Mouse (Mus musculus): Measurements from ENCODE around the gene Itih2. TPM values are rescaled to one million over a fixed set of nuclear protein-coding genes. Genes with fewer than 3 reads are reported as not detected.

Itih2 gene
- polyA plus RNA-seq, 1 experiment from 2014 or later = 0.12 TPM

- WGBS = 78% methylated on average over 8 of the region's 8 CpGs
- Histone ChIP-seq H3K36me3 (ENCODE audit: control insufficient read depth, insufficient read depth, low read length) (no peaks in the 10 kb centered on the region), H3K4me3 (ENCODE audit: low read depth, low read length) (no peak overlapping the region), H3K27ac (ENCODE audit: low read depth, low read length) (no peak overlapping the region), H3K27me3 (ENCODE audit: control insufficient read depth, insufficient read depth, low read length) (no peaks in the 10 kb centered on the region), H3K4me1 (replicated peaks; ENCODE audit: control insufficient read depth, insufficient read depth, low read length) (no peaks in the 10 kb centered on the region), H3K9ac (ENCODE audit: low read length) (no peak overlapping the region), H3K4me2 (ENCODE audit: low read depth, low read length, severe bottlenecking) (no peak overlapping the region), H3K9me3 (ENCODE audit: control insufficient read depth, low read length) (no peaks in the 10 kb centered on the region)
- ATAC-seq (replicated peaks; ENCODE audit: low FRiP score) (no peak), DNase-seq (ENCODE audit: low spot score) (no peak)
Measured at GRCm38 (mm10) chr2:10130341-10130990, 730 bp downstream of the Itih2 start.

- Histone ChIP-seq H3K27me3 (ENCODE audit: control insufficient read depth, insufficient read depth, low read length) (no peaks in the 10 kb centered on the region), H3K4me2 (ENCODE audit: low read depth, low read length, severe bottlenecking) (no peak overlapping the region), H3K27ac (ENCODE audit: low read depth, low read length) (no peak overlapping the region), H3K4me1 (replicated peaks; ENCODE audit: control insufficient read depth, insufficient read depth, low read length) (no peaks in the 10 kb centered on the region), H3K9me3 (ENCODE audit: control insufficient read depth, low read length) (no peaks in the 10 kb centered on the region), H3K9ac (ENCODE audit: low read length) (no peak overlapping the region), H3K36me3 (ENCODE audit: control insufficient read depth, insufficient read depth, low read length) (no peaks in the 10 kb centered on the region), H3K4me3 (ENCODE audit: low read depth, low read length) (no peak overlapping the region)
- no peak for ATAC-seq (replicated peaks; ENCODE audit: low FRiP score)
- whole genome bisulfite sequencing = 82% methylated on average over 4 of the region's 4 CpGs
- DNase-seq (ENCODE audit: low spot score) = no peak
Measured at GRCm38 (mm10) chr2:10128571-10128970, 2.6 kb downstream of the Itih2 start.

DNA sequence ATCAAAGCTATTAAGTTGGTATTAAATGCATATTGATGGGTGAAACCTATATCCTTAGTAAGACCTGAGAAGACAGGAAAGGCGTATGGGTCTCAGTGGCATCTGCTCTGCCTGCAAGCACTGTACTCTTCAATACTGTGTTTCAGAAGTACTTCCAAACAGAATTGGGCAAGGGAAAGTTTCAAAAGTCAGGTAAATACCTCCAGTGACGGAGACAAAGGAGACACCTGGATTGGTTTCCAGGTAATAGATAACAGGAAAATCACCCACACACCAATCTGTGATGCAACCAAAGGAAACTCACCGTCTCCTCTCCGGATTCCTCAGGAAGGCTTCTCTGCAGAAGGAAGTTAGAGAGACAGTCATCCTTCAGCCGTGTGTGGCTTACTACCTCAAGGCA lies 3.7 kb downstream of the Itih2 start:
- Histone ChIP-seq H3K27me3 (ENCODE audit: control insufficient read depth, insufficient read depth, low read length) (no peaks in the 10 kb centered on the region), H3K36me3 (ENCODE audit: control insufficient read depth, insufficient read depth, low read length) (no peaks in the 10 kb centered on the region), H3K4me3 (ENCODE audit: low read depth, low read length) (no peak overlapping the region), H3K4me1 (replicated peaks; ENCODE audit: control insufficient read depth, insufficient read depth, low read length) (no peaks in the 10 kb centered on the region), H3K4me2 (ENCODE audit: low read depth, low read length, severe bottlenecking) (no peak overlapping the region), H3K9me3 (ENCODE audit: control insufficient read depth, low read length) (no peaks in the 10 kb centered on the region), H3K27ac (ENCODE audit: low read depth, low read length) (no peak overlapping the region), H3K9ac (ENCODE audit: low read length) (no peak overlapping the region)
- ATAC-seq (replicated peaks; ENCODE audit: low FRiP score) (no peak), DNase-seq (ENCODE audit: low spot score) (no peak)
- WGBS = 90% methylated on average over 5 of the region's 5 CpGs

- 88% methylated on average over 4 of the region's 4 CpGs for WGBS
- no peaks in the 10 kb centered on the region for H3K36me3 ChIP-seq (ENCODE audit: control insufficient read depth, insufficient read depth, low read length)
- no peak overlapping the region for H3K9ac ChIP-seq (ENCODE audit: low read length)
- no peak overlapping the region for H3K27ac ChIP-seq (ENCODE audit: low read depth, low read length)
- no peaks in the 10 kb centered on the region for H3K4me1 ChIP-seq (replicated peaks; ENCODE audit: control insufficient read depth, insufficient read depth, low read length)
- no peak for DNase-seq (ENCODE audit: low spot score)
- H3K9me3 ChIP-seq (ENCODE audit: control insufficient read depth, low read length) = no peaks in the 10 kb centered on the region
- ATAC-seq (replicated peaks; ENCODE audit: low FRiP score) = no peak
- H3K27me3 ChIP-seq (ENCODE audit: control insufficient read depth, insufficient read depth, low read length) = no peaks in the 10 kb centered on the region
- H3K4me2 ChIP-seq (ENCODE audit: low read depth, low read length, severe bottlenecking) = no peak overlapping the region
- H3K4me3 ChIP-seq (ENCODE audit: low read depth, low read length) = no peak overlapping the region
Measured at GRCm38 (mm10) chr2:10126122-10126521, 5.1 kb downstream of the Itih2 start.

DNA sequence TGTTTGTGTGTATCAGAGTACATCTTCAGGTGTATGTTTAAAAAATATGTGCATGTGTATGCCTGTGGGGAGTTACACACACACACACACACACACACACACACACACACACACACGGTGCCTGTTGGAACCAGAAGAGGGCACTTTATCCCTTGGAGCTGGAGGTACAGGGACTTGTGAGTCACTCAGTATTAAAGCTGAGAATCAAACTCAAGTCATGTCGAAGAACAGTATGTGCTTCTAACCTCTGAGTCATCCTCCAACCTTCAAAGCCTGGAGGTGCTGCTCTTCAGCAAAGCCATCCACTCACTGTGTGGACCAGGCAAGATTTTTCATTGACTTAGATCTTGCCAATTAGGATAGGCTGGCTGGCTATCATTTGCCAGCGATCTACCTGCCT lies 9.4 kb downstream of the Itih2 start:
- H3K4me3 ChIP-seq (ENCODE audit: low read depth, low read length) = no peak overlapping the region
- H3K27ac ChIP-seq (ENCODE audit: low read depth, low read length) = no peak overlapping the region
- WGBS = 74% methylated on average over 3 of the region's 3 CpGs
- H3K4me1 ChIP-seq (replicated peaks; ENCODE audit: control insufficient read depth, insufficient read depth, low read length) = no peaks in the 10 kb centered on the region
- DNase-seq (ENCODE audit: low spot score) (no peak), ATAC-seq (replicated peaks; ENCODE audit: low FRiP score) (no peak)
- H3K27me3 ChIP-seq (ENCODE audit: control insufficient read depth, insufficient read depth, low read length) = no peaks in the 10 kb centered on the region
- no peaks in the 10 kb centered on the region for H3K9me3 ChIP-seq (ENCODE audit: control insufficient read depth, low read length)
- H3K36me3 ChIP-seq (ENCODE audit: control insufficient read depth, insufficient read depth, low read length) = no peaks in the 10 kb centered on the region
- H3K9ac ChIP-seq (ENCODE audit: low read length) = no peak overlapping the region
- H3K4me2 ChIP-seq (ENCODE audit: low read depth, low read length, severe bottlenecking) = no peak overlapping the region

- Histone ChIP-seq H3K36me3 (ENCODE audit: control insufficient read depth, insufficient read depth, low read length) (no peaks in the 10 kb centered on the region), H3K27ac (ENCODE audit: low read depth, low read length) (no peak overlapping the region), H3K4me2 (ENCODE audit: low read depth, low read length, severe bottlenecking) (no peak overlapping the region), H3K4me3 (ENCODE audit: low read depth, low read length) (no peak overlapping the region), H3K9ac (ENCODE audit: low read length) (no peak overlapping the region), H3K27me3 (ENCODE audit: control insufficient read depth, insufficient read depth, low read length) (no peaks in the 10 kb centered on the region), H3K9me3 (ENCODE audit: control insufficient read depth, low read length) (no peaks in the 10 kb centered on the region), H3K4me1 (replicated peaks; ENCODE audit: control insufficient read depth, insufficient read depth, low read length) (no peaks in the 10 kb centered on the region)
- ATAC-seq (replicated peaks; ENCODE audit: low FRiP score) (no peak), DNase-seq (ENCODE audit: low spot score) (no peak)
- 88% methylated on average over 8 of the region's 8 CpGs for WGBS
Measured at GRCm38 (mm10) chr2:10119276-10119675, 11.9 kb downstream of the Itih2 start.

DNA sequence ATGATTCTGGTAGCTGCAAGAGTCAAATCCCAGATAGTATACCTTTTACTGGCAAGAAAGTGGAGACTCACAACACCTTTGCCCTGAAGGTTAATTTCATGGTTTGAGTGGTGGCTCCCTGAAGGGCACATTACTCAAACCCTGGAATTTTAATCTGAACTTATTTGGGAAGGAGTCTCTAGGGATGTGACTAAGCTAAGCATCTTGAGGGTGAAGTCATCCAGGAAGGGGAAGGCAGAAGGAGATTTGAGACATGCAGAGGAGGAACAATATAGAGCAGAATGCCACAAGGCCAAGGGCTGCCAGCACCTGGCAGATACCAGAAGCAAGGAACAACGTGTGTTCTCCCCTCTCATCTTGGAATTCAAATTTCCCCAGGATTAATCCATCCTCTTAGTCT lies 12.4 kb downstream of the Itih2 start:
- no peak overlapping the region for H3K27ac ChIP-seq (ENCODE audit: low read depth, low read length)
- 76% methylated on average over 1 of the region's 1 CpGs for WGBS
- no peaks in the 10 kb centered on the region for H3K36me3 ChIP-seq (ENCODE audit: control insufficient read depth, insufficient read depth, low read length)
- H3K4me3 ChIP-seq (ENCODE audit: low read depth, low read length) = no peak overlapping the region
- ATAC-seq (replicated peaks; ENCODE audit: low FRiP score) (no peak), DNase-seq (ENCODE audit: low spot score) (no peak)
- no peak overlapping the region for H3K9ac ChIP-seq (ENCODE audit: low read length)
- no peak overlapping the region for H3K4me2 ChIP-seq (ENCODE audit: low read depth, low read length, severe bottlenecking)
- no peaks in the 10 kb centered on the region for H3K4me1 ChIP-seq (replicated peaks; ENCODE audit: control insufficient read depth, insufficient read depth, low read length)
- no peaks in the 10 kb centered on the region for H3K9me3 ChIP-seq (ENCODE audit: control insufficient read depth, low read length)
- H3K27me3 ChIP-seq (ENCODE audit: control insufficient read depth, insufficient read depth, low read length) = no peaks in the 10 kb centered on the region

DNA sequence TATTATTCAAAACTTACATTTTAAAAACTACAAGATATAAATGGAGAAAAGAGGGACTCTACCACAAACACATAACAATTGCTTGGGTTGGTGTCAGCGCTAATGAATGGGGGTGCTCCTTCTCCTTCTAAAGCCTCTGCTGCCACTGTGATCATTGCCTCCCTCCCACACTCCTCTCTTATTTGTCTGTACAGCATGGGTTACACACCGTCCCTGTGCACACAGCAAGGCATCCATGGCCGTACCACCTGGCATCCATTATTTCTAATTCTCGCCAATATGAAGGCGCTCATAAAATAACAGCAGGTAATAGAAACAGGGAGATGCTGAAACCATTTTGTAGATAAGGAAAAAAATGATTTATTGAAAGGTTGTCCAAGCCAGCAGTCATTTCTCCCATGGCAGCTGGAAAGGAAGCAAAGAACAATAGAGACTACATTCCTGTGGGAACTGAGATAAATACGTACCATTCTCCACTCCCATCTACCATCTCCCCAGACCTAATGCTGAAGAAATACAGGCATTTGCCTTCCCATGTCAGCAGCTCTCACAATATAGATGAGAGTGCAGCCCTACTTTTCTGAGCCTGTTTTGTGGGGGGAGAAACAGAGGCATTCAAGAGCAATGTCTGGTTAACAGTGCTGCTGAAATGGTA lies 22.5 kb downstream of the Itih2 start:
- 79% methylated on average over 6 of the region's 6 CpGs for WGBS
- Histone ChIP-seq H3K4me3 (ENCODE audit: low read depth, low read length) (no peak overlapping the region), H3K36me3 (ENCODE audit: control insufficient read depth, insufficient read depth, low read length) (no peaks in the 10 kb centered on the region), H3K4me2 (ENCODE audit: low read depth, low read length, severe bottlenecking) (no peak overlapping the region), H3K27me3 (ENCODE audit: control insufficient read depth, insufficient read depth, low read length) (no peaks in the 10 kb centered on the region), H3K27ac (ENCODE audit: low read depth, low read length) (no peak overlapping the region), H3K9me3 (ENCODE audit: control insufficient read depth, low read length) (no peaks in the 10 kb centered on the region), H3K4me1 (replicated peaks; ENCODE audit: control insufficient read depth, insufficient read depth, low read length) (no peaks in the 10 kb centered on the region), H3K9ac (ENCODE audit: low read length) (no peak overlapping the region)
- ATAC-seq (replicated peaks; ENCODE audit: low FRiP score) = no peak
- DNase-seq (ENCODE audit: low spot score) = no peak

GRCm38 (mm10) chr2:10101180-10101579 lies 30.0 kb downstream of the Itih2 start:
- Histone ChIP-seq H3K4me1 (replicated peaks; ENCODE audit: control insufficient read depth, insufficient read depth, low read length) (no peaks in the 10 kb centered on the region), H3K4me3 (ENCODE audit: low read depth, low read length) (no peak overlapping the region), H3K36me3 (ENCODE audit: control insufficient read depth, insufficient read depth, low read length) (no peaks in the 10 kb centered on the region), H3K27me3 (ENCODE audit: control insufficient read depth, insufficient read depth, low read length) (no peaks in the 10 kb centered on the region), H3K27ac (ENCODE audit: low read depth, low read length) (no peak overlapping the region), H3K9me3 (ENCODE audit: control insufficient read depth, low read length) (no peaks in the 10 kb centered on the region), H3K4me2 (ENCODE audit: low read depth, low read length, severe bottlenecking) (no peak overlapping the region), H3K9ac (ENCODE audit: low read length) (no peak overlapping the region)
- DNase-seq (ENCODE audit: low spot score) (peak; percentile 59), ATAC-seq (replicated peaks; ENCODE audit: low FRiP score) (no peak)
- 42% methylated on average over 6 of the region's 6 CpGs for WGBS
